Mouse (Mus musculus) effector memory CD4-positive, alpha-beta T cell, adult 7 months (primary cell): ENCODE data around the gene Srrt. TPM values are rescaled to one million over a fixed set of nuclear protein-coding genes. Genes with fewer than 3 reads are reported as not detected.

Source experiments
- polyA plus RNA-seq: library from polyadenylated mRNA; unstranded; fragments of 100-300 nt; shearing (Covaris generic); gene quantifications from one replicate; pipeline ENCODE4 v1.2.1, GENCODE M21; 2017

The Srrt gene
- polyA plus RNA-seq = 81.7 TPM

GRCm38 (mm10) chr5:137307071-137307912 is at the start of gene Srrt:
Gene Srrt (minus strand): TSS chr5:137307674.

GRCm38 (mm10) chr5:137349384-137350204 is 42.1 kb upstream of the Srrt start, which contains the start of gene Ephb4:
Gene Ephb4 (plus strand): TSS chr5:137350109.

GRCm38 (mm10) chr5:137333512-137334174 is 26.2 kb upstream of the Srrt start, which contains the start of gene Slc12a9:
Gene Slc12a9 (minus strand): TSS chr5:137333597.

GRCm38 (mm10) chr5:137314193-137315083 is 7.0 kb upstream of the Srrt start, which contains the start of gene Trip6:
Gene Trip6 (minus strand): TSS chr5:137314404.

GRCm38 (mm10) chr5:137293839-137294743 is 13.4 kb downstream of the Srrt start, which contains the start of gene Ufsp1:
Gene Ufsp1 (plus strand): TSS chr5:137294629.

GRCm38 (mm10) chr5:137287032-137287952 is 20.2 kb downstream of the Srrt start, which contains the start of gene Ache:
Gene Ache (plus strand): TSS chr5:137287519.

Other genes with a start within 250 kb of the Srrt start
- not detected for gene Serpine1, start 235.4 kb downstream of the Srrt start, polyA plus RNA-seq
- gene Trim56, start 191.5 kb downstream of the Srrt start, polyA plus RNA-seq = 6.6 TPM
- not detected for gene Muc3, start 158.4 kb downstream of the Srrt start, polyA plus RNA-seq
- gene Muc3a, start 95.3 kb downstream of the Srrt start, polyA plus RNA-seq = not detected
- not detected for gene Ache, start 20.2 kb downstream of the Srrt start, polyA plus RNA-seq
- gene Ufsp1, start 13.0 kb downstream of the Srrt start, polyA plus RNA-seq = not detected
- gene Trip6, start 6.7 kb upstream of the Srrt start, polyA plus RNA-seq = 2.7 TPM
- 9.4 TPM for gene Slc12a9, start 25.9 kb upstream of the Srrt start, polyA plus RNA-seq
- not detected for gene Ephb4, start 42.4 kb upstream of the Srrt start, polyA plus RNA-seq
- 0.51 TPM for gene Zan, start 169.4 kb upstream of the Srrt start, polyA plus RNA-seq
- 24.9 TPM for gene Pop7, start 194.8 kb upstream of the Srrt start, polyA plus RNA-seq
- gene Gigyf1, start 210.9 kb upstream of the Srrt start, polyA plus RNA-seq = 7.8 TPM
- gene Epo, start 225.6 kb upstream of the Srrt start, polyA plus RNA-seq = not detected
- gene Gnb2, start 225.8 kb upstream of the Srrt start, polyA plus RNA-seq = 244 TPM
- not detected for gene Actl6b, start 245.8 kb upstream of the Srrt start, polyA plus RNA-seq